Mouse (Mus musculus) kidney, adult 11 months (tissue): ENCODE results near the gene Hist2h3c1.
"Not testable (repeated sequence)": the region's sequence is repeated elsewhere in the genome, so short reads cannot be mapped to it uniquely, and the experiment has no call there.

Experiments
- DNase-seq: peaks from one replicate; pipeline ENCODE4 v3.0.0; 2022

The Hist2h3c1 gene

DNA sequence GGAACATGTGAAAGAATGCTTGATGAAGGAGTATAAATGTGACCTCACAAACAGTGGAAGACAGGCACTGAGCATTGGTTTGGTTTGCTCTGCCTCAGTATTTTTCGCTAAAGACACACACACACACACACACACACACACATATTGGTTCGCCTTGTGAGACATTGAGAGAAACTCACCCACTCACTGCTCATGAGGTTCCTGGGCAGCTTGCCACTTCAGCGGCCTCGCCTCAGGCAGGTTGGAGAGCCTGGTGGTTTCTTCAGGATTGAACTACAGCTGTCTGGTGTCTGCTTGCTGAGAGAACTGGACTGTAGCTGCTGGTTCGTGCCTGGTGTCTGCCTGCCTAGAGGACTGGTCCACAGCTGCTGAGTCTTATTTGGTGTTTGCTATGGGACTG, 13.7 kb downstream of the Hist2h3c1 start:
- no peak for DNase-seq

DNA sequence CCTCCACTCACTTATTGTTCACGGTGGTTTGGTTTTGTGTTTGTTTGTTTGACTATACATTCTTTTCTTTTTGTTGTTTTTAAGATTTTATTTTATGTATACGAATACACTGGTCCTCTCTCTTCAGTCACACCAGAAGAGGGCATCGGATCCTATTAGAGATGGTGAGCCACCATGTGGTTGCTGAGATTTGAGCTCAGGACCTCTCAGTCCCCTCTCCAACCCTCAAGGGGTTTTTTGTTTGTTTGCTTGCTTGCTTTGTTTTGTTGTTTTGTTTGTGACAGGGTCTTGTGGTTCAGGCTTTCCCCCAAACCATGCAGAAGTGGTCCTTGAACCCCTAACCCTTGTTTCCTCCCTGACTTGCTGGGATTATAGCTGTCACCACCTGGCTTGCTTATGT, 15.1 kb downstream of the Hist2h3c1 start:
- no peak for DNase-seq

DNA sequence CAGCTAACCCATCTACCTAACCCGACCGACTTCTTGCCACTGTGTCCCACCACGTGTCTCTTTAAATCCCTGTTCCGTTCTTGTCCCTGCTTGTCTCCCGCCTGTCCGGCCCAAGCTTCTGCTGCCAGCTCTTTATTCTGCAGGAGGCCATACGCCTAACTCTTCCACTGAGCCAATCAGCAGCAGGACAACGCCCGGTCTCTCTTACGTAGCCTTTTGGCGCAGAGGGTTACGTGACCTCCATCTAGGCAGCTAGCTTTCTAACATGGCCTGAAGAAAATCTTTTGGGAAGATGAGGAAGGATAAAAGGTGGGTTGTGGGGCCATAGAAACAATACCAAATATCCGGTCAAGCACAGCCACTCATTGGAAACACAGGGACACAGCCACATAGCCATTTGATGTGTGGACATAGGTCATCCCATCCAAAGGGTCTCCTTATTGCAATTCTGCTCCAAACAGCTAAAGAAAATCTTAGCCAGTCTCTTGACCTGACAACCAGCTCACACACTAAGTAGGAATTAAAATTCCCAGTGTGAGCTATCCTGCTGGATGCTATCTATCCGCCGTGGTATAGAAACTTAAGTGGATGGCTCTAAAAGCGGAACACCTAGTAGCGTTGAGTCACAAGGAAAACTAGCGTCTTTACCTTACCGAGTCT, 15.9 kb downstream of the Hist2h3c1 start:
- DNase-seq, result peak; percentile 82

DNA sequence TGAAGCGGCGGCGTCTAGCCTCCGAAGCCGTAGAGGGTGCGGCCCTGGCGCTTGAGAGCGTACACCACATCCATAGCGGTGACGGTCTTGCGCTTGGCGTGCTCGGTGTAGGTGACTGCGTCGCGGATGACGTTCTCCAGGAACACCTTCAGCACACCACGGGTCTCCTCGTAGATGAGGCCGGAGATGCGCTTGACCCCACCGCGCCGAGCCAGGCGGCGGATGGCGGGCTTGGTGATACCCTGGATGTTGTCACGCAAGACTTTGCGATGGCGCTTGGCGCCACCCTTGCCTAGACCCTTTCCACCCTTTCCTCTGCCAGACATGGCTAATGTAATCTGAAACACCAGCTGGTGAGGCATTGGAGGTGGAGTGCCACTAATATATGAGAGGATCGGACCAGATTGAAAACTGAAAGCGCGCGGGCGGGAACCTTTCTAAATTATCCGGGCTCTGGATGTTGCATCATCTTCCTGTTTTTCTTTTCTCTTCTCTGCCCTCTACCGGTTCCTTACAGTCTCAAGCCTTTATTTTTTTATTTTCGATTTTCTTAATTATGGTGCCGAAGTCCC, 16.6 kb downstream of the Hist2h3c1 start, which contains the start of gene Hist2h4:
Gene Hist2h4, minus strand, starts transcription at position 333 of the 572 bp plus-strand sequence.
- DNase-seq, result peak; percentile 97

DNA sequence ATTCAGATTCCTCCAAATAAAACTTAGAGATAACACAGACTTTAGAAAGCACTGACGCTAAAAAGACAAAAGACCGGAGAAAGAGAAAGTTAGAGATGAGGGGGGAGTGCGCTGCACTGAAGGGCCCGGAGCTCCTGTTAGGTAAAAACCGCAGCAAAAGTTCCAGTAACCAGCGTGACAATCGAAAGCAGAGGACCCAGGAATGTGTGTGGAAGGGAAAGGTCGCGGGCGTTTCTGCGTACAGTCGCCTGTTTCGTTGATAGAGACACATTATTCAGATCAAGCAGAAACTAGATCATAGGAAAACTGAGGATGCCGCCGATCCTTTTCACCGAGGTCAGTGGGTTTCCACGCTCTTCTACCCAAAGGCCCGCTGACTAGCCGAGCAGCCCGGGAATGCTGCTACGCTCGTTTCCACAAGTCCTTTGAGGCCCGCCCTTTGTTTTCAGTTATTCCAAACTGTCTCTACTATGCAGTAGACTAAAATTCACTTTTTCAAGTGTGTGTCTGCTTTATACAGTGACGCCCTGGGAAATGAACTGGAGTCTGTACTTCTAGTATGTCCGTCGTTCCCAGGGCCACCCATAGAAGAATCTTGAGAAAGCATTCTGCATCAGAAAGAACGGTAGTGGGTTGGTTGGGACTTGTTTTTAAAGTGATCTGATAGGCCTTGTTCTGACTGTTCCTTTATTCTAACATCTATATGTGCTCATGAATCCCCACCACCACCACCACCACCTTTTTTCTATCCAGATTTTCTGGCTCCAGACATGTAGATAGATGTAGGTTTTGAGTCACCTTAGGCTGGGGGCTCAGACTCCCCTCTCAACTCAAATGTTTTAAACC, 17.3 kb downstream of the Hist2h3c1 start:
- DNase-seq, result peak; percentile 56

DNA sequence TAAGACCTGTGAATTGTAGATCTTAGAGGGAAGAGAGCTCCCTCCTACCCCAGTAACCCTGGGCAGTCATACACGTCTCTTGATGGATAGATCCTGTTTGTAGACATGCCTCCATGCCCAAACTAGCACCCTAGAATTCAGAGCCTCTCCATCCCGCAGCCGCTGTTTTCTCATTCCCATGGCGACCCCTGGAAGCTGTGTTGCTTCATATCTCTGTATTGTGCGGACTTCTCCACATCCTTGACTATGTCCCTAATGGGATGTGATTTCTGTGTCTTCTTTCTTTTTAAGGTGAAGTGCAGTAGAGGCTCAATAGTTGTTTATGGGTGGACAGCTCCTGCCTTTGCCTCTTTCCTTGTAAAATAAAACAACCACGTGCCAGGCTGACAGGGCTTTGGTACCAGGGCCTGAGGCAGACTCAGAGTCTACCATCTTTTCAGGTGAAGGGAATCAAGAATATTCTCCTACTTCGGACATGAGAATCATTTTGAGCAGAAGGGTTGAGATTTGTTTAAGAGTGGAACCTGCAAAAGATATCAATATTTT, 18.0 kb downstream of the Hist2h3c1 start:
- no peak for DNase-seq

DNA sequence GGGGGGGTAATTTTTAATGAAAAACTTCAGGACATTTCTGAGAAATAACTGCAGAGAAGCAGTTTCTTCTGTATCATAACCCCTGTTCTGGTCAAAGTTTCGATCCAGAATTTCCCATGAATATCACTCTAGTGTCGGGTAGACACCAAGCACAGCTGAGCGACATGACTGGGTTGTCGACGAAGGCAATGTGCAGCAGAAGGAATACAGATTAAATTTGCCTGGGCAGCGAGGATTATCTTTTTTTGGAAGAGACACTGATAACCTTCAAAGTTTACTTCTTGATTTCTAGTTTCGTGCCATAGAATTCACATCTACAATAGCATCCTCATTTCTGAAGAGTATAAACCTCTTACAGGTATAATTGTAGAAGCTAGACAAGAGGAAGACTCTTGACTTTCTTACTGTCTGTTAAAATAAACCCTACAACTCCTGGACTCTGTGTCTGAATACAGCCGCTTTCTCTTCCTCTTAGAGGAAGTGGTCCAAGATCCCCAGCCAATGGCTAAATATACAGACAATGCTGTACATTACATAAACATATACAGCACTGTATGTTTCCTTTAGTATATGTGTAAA, 19.7 kb downstream of the Hist2h3c1 start:
- DNase-seq, result no peak

DNA sequence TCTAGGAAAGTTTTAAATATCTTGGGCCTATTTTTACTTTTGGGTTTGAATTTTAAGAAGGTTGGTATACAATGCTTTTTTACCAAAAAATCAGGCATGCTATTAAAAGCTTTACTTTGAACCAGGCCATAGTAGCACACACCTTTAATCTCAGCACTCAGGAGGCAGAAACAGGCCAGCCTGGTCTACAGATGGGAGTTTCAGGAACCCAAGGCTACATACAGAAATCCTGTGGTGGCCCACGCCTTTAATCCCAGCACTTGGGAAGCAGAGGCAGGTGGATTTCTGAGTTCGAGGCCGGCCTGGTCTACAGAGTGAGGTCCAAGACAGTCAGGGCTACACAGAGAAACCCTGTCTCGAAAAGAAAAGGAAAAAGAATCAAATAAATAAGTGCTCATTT, 21.1 kb downstream of the Hist2h3c1 start:
- no peak for DNase-seq

DNA sequence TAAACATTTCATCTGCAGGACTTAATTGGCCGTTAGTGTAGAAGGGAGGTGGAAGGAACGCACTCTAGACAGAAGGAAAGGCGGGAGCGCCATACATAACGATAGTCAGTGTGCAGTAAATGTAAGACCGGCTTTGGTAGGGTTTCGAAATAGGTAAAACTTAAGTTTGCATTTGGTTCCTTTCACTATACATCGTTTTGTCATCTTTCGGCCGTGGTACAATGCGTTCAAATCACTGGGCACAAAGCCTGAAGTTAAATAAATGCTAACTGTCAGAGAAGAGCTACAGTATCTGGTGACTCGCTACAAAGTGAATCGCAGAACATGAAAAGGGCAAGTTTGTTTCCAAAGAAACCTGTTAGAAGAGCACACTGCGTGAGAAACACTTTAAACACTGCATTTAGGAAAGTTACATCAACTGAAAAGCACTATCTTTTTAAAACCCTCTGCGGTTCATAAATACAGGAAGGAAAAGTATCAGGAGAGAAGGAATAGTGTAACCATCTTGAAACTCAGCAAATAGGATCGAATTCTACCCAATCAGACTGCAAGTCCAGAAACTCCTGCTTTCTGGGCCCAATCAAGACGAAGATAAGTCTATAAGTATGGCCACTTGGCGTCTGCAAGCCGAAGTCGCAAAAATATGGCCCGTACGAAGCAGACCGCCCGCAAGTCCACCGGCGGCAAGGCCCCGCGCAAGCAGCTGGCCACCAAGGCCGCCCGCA, 21.7 kb downstream of the Hist2h3c1 start, which contains the start of gene Hist2h3b:
Gene Hist2h3b, plus strand, starts transcription at position 604 of the 725 bp plus-strand sequence.
- DNase-seq, result peak; percentile 80

DNA sequence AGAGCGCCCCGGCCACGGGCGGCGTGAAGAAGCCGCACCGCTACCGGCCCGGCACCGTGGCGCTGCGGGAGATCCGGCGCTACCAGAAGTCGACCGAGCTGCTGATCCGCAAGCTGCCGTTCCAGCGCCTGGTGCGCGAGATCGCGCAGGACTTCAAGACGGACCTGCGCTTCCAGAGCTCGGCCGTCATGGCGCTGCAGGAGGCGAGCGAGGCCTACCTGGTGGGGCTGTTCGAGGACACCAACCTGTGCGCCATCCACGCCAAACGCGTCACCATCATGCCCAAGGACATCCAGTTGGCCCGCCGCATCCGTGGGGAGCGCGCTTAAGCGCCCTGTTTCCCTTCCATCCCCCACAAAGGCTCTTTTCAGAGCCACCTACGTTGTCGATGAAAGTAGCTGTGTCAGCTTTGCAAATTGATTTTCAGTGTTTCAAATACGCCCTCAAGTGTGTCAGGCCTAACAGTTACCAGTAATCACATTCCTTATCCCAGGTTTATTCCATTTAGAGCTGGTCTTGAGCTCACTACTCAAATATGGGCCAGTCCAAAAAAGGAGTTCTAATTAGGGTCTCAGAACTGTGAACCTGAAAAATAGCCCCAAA, 22.4 kb downstream of the Hist2h3c1 start:
- peak; percentile 26 for DNase-seq

DNA sequence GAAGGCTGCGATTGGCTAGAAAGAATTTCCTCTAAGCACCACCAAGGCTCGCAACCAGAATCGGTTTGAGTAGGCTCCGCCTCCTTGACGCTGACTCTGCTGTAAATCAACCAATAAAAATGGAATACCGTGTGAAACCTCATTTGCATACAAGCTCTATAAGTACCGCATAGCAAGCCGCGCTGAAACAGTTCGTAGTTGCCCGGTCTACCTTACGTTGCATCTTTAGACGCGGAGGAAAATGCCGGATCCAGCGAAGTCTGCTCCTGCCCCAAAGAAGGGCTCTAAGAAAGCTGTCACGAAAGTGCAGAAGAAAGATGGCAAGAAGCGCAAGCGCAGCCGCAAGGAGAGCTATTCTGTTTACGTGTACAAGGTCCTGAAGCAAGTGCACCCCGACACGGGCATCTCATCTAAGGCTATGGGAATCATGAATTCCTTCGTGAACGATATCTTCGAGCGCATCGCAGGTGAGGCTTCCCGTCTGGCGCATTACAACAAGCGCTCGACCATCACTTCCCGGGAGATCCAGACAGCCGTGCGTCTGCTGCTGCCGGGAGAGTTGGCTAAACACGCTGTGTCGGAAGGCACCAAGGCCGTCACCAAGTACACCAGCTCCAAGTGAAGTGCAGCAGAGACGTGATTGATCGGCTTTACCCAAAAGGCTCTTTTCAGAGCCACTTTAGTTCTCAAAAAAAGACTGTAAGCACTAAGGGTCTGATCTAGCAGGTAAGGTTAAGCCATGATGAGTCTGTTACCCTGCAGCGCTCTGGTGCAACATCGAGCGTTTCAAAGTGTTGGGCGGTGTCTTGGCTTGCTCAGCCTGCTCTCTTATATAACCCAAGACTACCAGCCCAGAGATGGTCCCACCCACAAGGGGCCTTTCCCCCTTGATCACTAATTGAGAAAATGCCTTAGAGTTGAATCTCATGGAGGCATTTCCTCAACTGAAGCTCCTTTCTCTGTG, 23.3 kb downstream of the Hist2h3c1 start, which contains the start of gene Hist2h2bb:
Gene Hist2h2bb, plus strand, starts transcription at position 242 of the 964 bp plus-strand sequence.
- peak; percentile 96 for DNase-seq

DNA sequence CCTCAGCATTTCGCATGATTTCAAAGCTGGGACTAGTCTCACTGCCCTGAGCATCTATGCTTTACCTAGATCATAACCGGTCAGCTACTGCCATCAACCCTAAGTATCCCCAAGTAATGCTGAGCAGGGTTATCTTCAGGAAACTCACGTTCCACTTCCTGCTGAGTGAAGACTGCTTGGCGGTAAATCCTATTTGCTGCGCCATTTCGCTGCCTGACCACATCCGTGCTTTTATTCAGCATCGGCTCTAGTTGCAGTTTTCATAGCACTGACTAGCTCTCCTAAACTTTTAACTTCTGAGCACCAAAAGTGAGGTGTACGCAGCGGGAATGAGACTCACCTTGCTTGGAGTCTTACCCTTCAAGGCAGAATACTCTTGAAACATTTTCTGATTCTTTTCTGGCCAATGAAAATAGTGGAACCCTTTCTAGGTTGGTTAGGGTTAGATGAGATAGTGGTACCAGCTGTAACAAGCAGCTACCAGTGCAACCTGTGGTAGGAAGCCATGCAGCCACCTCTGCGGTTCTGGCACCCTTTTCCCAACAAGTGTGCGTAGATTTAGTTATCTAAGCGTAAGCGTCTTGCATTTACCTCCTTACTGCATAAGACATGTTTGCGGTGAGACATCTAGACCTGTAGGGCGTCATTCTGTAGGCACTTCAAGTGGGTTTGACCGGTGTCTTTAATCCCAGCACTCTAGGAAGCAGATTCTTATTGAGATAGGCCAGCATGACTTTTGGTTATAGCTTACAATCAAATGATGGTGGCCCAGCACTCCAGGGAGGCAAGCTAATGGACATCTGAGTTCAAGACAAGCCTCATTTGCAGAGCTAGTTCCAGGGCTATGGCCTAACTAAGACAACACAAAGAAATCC, 27.3 kb downstream of the Hist2h3c1 start:
- DNase-seq, result no peak

DNA sequence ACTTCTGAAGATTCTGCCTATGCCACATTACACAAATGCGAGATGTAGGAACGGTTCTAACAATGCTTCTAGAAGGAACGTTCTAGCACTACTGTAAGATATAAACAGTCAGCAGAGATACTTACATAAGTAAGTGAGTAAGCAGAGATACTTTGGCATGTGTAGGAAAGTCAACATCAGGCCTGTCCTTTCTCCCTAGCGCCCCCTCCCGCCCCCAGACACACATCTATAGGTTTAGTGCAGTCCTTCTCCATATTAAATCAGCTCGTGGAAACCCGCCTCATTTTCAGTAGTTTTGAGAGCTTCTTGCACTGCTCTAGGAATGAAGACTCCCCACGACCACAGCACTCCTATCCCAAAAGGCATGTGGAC, 30.9 kb downstream of the Hist2h3c1 start:
- DNase-seq, result no peak

DNA sequence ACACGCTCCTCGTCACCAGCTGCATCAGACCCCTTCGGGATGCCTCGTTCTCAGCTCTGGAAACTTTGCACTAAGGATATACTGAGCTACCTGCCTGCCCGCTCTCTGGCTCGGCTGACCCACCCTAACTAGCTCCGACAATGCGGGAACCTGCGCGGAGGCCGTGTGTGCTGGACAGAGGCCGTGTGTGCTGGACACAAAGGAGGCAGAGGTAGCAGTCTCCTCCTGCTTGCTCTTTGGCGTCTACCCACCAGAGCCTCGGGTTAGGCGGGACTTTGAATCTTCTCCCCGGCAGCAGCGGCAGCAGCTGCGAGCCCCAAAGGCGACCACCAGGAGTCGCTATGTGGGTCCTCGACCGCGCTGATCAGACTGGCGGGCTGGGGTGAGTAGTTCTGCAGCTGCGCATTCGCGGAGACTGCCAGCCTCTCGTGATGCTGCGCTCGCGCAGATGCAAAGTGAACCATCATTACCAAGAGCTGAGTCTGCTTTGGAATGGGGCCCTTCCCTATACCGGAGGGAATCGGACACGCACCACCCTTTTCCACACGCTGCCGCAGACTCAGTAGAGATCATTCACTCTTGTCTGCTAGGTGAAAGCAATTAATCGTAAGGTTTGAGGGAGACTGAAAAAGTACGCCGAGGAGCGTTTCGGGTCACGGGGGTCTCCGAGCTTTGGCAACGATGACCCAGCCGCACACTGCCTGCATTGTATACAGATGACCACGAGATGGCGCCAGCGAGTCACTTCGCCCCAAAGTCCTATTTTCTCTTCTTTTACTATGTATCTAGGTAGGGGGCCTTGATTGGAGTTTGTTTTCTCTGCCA, 31.5 kb downstream of the Hist2h3c1 start:
- peak; percentile 80 for DNase-seq

DNA sequence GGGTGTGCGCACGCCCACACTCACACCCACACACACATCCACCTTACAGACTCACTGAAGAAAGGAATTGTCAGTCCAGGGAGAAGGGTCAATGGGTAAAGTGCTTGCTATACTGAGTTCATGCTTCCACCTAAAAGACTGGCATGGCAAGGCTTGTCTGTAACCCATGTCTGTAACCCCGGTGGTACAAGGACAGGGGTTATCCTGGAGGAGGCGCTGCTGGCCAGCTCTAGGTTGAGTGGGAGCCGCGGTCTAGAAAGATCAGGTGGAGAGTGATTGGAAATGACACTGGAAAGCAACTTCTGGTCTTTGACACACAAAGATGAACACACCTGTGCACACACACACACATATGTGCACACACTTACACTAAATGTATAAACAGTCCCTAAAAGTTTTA, 34.2 kb downstream of the Hist2h3c1 start:
- DNase-seq, result no peak

DNA sequence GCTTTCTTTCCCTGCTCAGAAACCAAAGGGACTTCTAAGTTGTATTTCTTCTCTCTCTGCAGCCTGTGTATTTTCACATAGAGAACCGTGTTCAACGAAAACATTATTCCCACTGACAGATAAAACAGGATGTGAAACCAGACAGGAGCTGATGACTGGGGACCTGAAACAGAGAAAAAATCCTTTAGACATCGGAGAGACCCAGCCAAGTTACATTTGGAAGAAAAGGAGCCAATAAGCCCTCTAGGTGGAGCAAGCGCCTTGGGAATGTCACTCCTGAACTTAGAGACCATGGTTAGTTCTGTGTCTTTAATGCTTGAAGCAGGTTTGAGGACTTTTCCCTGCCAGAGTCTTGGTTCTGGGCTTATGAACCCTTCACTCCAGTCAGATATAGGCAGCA, 38.0 kb downstream of the Hist2h3c1 start:
- no peak for DNase-seq

DNA sequence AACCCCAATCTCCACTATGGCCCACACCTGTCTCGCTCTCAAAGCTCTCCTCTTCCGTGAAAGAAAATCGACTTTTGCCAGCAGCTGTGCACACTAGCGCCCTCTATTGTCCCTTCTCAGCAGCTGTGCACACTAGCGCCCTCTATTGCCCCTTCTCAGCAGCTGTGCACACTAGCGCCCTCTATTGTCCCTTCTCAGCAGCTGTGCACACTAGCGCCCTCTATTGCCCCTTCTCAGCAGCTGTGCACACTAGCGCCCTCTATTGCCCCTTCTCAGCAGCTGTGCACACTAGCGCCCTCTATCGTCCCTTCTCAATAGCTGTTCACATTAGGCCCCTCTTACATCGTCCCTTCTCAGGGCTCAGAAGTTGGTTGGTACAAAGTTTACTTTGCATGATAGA, 40.8 kb downstream of the Hist2h3c1 start:
- DNase-seq, result not testable (repeated sequence)

DNA sequence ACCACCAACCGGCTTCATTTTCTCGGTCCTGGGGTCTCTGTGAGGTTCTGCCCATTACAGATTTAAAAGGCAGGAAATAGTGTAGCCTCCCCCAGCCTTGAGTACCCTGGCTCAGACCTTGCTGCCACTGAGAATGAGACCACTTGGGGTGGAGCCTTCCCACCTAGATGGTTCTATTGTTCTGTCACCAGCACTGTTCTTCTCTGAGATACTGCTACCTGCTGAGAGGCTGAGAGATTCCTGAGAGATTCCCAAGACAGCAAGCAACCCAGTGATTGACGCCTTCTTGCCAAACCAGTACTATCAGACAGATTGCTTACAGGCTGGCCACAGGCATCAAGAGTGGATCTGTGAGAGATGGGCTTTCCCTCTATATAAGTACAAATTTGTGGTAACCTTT, 42.7 kb downstream of the Hist2h3c1 start:
- no peak for DNase-seq

DNA sequence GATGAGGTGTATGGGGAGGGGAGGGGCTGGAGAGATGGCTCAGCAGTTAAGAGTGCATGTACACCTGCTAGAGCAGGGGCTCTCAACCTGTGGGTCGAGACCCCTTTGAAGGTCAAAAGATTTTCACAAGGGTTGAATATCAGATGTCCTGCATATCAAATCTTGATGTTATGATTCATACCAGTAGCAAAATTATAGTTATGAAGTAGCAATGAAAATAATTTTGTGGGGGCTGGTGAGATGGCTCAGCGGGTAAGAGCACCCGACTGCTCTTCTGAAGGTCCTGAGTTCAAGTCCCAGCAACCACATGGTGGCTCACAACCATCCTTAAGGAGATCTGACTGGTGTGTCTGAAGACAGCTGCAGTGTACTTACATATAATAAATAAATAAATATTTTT, 44.2 kb downstream of the Hist2h3c1 start:
- not testable (repeated sequence) for DNase-seq
